Mouse (Mus musculus) forebrain, embryonic 13.5 days (tissue): Measurements from ENCODE around the gene Igflr1. TPM values are rescaled to one million over a fixed set of nuclear protein-coding genes. Genes with fewer than 3 reads are reported as not detected.
A peak's percentile ranks its signal among the peaks of the same experiment; 100 is the strongest.

Experiments used
- ATAC-seq: fragments of 200-750 bp; cut with Nextera tagmentation; 2 replicates; pipeline ENCODE4 v1.8.0; 2017
- H3K27ac ChIP-seq: fragments of 300-500 bp; sonication (generic); 2 replicates; pipeline ENCODE4 v1.5.1; 2015; ENCODE audit warnings: inconsistent platforms, mild to moderate bottlenecking, moderate library complexity
- H3K27me3 ChIP-seq: fragments of 300-500 bp; sonication (generic); 2 replicates; pipeline ENCODE4 v1.6.1; 2015; ENCODE audit warnings: mild to moderate bottlenecking, inconsistent platforms
- H3K36me3 ChIP-seq: fragments of 300-500 bp; sonication (generic); 2 replicates; pipeline ENCODE4 v1.6.1; 2015; ENCODE audit warnings: mild to moderate bottlenecking, inconsistent platforms; ENCODE audit not compliant: poor library complexity, severe bottlenecking
- H3K4me1 ChIP-seq: fragments of 300-500 bp; sonication (generic); 2 replicates; pipeline ENCODE4 v1.6.1; 2015; ENCODE audit warnings: inconsistent platforms
- H3K4me2 ChIP-seq: fragments of 300-500 bp; sonication (generic); 2 replicates; pipeline ENCODE4 v1.6.1; 2015; ENCODE audit warnings: inconsistent platforms, mild to moderate bottlenecking, moderate library complexity
- H3K4me3 ChIP-seq: fragments of 300-500 bp; sonication (generic); 2 replicates; pipeline ENCODE4 v1.5.1; 2015; ENCODE audit warnings: mild to moderate bottlenecking, inconsistent platforms
- H3K9ac ChIP-seq: fragments of 300-500 bp; sonication (generic); 2 replicates; pipeline ENCODE4 v1.6.1; 2015; ENCODE audit warnings: mild to moderate bottlenecking, inconsistent platforms
- H3K9me3 ChIP-seq: fragments of 300-500 bp; sonication (generic); replicated peaks from 2 replicates; pipeline ENCODE4 v1.6.1; 2016; ENCODE audit warnings: inconsistent platforms
- WGBS: fragments of 180-500 bp; shearing (Covaris S2); methylation state at CpG from one replicate; pipeline ENCODE4 v1.1.7; 2015; 5-methylcytosine and 5-hydroxymethylcytosine counted together
- polyA plus RNA-seq: library from polyadenylated mRNA; unstranded; fragments of >200 nt; fragmentation: Nextera tagmentation; extraction: Ambion mirVana; gene quantifications from 2 replicates; pipeline ENCODE4 v1.2.1, GENCODE M21; 2015

The Igflr1 gene
- polyA plus RNA-seq, 1 experiment from 2014 or later: 7.4 TPM

DNA sequence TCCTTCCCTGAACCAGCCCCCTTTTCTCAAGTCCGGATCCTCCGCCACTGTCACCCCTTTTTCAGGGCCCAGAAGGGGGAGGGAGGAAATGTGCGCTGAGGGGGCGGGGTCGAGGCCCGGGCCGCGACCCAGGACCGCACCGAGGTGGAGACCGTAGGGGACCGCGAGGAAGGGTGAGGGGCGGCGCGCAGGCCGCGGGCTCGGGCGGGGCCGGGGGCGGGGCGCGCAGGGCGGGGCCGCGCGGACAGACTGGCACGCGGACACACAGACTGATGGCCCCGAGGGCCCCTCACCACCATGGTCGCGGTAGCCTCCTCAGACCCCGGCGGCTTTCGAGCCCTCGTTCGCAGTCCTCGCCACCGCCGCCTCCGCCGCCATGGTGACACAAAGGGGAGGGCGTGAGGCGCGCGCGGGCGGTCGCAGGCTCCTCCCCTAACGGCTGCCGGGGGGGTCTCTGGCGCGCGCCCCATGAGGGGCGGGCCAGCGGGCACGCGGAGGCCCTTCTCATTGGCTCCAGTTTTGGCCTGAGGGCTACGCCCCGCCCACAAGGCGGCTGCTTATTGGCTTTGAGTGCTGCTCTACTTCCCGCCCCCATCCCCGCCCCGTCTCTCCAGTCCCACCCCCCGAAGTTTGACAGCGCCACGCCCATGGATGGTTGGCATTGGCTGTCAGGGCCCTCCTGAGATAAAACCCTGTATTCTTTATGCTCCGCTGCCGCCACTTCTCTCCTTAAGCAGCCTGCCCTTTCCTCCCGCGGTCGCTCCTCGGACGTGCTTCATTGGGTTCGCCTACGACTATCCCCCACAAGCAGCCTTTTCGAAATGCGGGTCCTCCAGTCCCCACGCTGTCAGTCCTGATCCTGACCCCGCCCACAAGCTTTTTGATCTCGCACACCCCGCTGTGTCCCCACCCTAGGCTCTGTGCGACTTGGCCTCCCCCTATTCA lies 30.3 kb upstream of the Igflr1 start, which contains the start of gene Arhgap33:
Arhgap33 (minus strand) TSS at position 428 of the 945 bp plus-strand sequence.
- H3K9me3 ChIP-seq: no peaks in the 10 kb centered on the region
- H3K9ac ChIP-seq: peak within 1 kb of the TSS; percentile 91
- peak; percentile 88 for ATAC-seq
- no peaks in the 10 kb centered on the region for H3K27me3 ChIP-seq
- H3K4me2 ChIP-seq: peak within 1 kb of the TSS; percentile 94
- H3K36me3 ChIP-seq: peaks cover 48% of the 10 kb centered on the region
- 1% methylated on average over 59 of the region's 84 CpGs for WGBS
- H3K4me3 ChIP-seq: peak within 1 kb of the TSS; percentile 77
- H3K27ac ChIP-seq: peak within 1 kb of the TSS; percentile 92
- peaks cover 40% of the 10 kb centered on the region for H3K4me1 ChIP-seq

DNA sequence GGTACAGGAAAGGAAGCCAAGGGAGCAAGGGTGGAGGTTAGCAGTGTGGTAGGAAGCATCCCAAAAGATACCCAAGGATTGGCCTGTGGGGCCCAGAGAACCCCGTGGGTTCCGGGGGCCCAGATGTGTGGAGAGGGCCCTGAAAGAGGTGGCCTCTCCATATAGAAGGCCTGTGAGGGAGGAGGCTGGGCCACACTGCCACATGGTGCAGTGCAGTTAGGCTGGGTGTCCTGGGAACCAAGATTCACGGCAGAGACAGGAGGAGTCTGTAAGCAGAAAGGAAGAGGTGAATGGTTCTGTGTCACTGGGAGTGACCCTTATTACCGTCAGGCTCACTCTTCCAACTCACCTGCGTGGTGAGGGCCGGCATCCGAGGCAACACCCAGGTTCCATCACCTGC lies 24.7 kb upstream of the Igflr1 start:
- H3K4me3 ChIP-seq: no peak overlapping the region
- H3K4me1 ChIP-seq: peaks cover 7% of the 10 kb centered on the region
- 88% methylated on average over 7 of the region's 7 CpGs for WGBS
- H3K36me3 ChIP-seq: peaks cover 55% of the 10 kb centered on the region
- no peak overlapping the region for H3K27ac ChIP-seq
- no peaks in the 10 kb centered on the region for H3K9me3 ChIP-seq
- H3K27me3 ChIP-seq: no peaks in the 10 kb centered on the region
- H3K4me2 ChIP-seq: no peak overlapping the region
- no peak for ATAC-seq
- H3K9ac ChIP-seq: no peak overlapping the region

DNA sequence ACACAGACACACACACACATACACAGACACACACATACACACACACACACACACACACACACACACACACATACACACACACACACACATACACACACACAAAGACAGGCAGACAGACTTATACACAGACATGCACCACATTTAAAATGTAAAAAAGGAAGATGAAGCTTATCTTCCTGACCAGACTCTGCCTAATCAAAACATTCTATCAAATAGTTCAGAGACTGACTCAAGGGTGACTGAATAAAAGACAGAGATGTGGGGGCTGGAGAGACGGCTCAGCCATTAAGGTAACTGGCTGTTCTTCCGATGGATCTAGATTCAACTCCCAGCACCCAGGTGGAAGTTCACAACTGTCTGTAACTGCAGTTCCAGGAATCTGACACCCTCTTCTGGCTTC lies 20.9 kb upstream of the Igflr1 start:
- Histone ChIP-seq H3K27ac (no peak overlapping the region), H3K4me1 (no peaks in the 10 kb centered on the region), H3K9me3 (no peaks in the 10 kb centered on the region), H3K27me3 (no peaks in the 10 kb centered on the region), H3K4me2 (no peak overlapping the region), H3K4me3 (no peak overlapping the region), H3K36me3 (peaks cover 76% of the 10 kb centered on the region), H3K9ac (no peak overlapping the region)
- WGBS: 97% methylated on average over 2 of the region's 2 CpGs
- ATAC-seq: no peak

DNA sequence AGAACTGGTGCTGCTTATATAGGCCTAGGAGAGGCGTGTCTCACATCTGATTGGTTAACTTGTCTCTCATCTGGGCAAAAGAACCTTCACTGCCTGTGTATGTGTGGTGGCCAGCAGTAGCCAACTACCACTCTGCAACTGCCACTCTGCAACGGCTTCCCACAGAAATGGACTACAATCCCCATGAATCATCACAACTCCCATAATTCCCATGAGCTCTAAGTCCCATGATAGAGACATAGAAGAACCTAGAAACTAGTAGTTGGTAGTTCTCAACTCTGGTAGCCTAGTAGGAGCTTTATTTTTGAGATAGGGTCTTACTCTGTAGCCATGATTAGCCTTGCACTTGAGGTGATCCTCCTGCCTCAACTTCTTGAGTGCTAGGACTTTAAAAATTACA lies 15.3 kb upstream of the Igflr1 start:
- no peak overlapping the region for H3K9ac ChIP-seq
- peaks cover 19% of the 10 kb centered on the region for H3K4me1 ChIP-seq
- H3K4me2 ChIP-seq: no peak overlapping the region
- no peak for ATAC-seq
- H3K27me3 ChIP-seq: no peaks in the 10 kb centered on the region
- no peaks in the 10 kb centered on the region for H3K9me3 ChIP-seq
- H3K27ac ChIP-seq: no peak overlapping the region
- 91% methylated on average over 2 of the region's 2 CpGs for WGBS
- H3K4me3 ChIP-seq: no peak overlapping the region
- H3K36me3 ChIP-seq: peaks cover 45% of the 10 kb centered on the region

DNA sequence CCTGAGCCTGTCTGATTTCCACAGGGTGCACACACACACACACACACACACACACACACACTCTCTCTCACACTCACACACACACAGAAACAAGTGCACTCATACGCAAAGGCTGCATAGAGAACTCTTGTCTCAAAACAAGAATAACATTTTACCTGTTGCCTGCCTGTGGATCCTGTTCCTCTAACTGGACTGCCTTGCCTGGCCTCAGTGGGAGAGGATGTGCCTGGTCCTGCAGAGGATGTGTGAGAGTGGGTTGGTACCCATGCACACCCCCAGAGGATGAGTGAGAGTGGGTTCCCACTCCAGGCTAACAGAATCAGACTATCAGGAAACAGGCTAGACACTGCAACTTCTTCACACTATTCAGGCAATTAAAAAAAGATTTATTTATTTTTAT lies 14.6 kb upstream of the Igflr1 start:
- Histone ChIP-seq H3K9me3 (no peaks in the 10 kb centered on the region), H3K4me2 (no peak overlapping the region), H3K4me3 (no peak overlapping the region), H3K27ac (no peak overlapping the region), H3K36me3 (peaks cover 47% of the 10 kb centered on the region), H3K9ac (no peak overlapping the region), H3K4me1 (peaks cover 19% of the 10 kb centered on the region), H3K27me3 (no peaks in the 10 kb centered on the region)
- WGBS: 92% methylated on average over 1 of the region's 1 CpGs
- no peak for ATAC-seq

DNA sequence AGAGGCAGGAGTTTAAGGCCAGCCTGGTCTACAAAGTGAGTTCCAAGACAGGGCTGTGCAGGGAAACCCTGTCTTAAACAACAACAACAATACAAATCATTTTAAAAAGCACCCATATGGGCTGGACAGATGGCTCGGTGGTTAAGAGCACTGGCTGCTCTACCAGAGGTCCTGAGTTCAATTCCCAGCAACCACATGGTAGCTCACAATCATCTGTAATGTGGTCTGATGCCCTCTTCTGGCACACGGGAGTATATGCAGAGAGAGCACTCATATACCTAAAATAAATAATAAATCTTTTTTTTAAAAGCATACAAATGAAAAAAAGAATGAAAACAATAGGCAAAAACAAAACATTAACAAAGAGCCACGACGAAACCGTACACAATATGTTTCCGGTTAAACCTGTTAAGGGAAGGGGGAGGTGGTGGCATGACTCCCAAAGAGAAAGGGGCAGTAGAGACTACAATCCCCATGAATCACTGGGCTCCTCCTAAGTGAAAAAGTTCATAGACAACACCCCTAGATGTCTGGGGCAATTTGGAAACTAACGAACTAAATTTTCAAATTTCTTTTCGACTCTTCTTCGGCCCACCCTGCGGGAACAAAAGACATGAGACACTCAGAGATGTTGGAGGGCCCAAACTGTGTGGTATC lies 13.7 kb upstream of the Igflr1 start:
- H3K36me3 ChIP-seq: peaks cover 48% of the 10 kb centered on the region
- peaks cover 19% of the 10 kb centered on the region for H3K4me1 ChIP-seq
- 2% methylated on average over 10 of the region's 10 CpGs for WGBS
- ATAC-seq: peak; percentile 64
- peak overlapping the region; percentile 73 for H3K9ac ChIP-seq
- no peaks in the 10 kb centered on the region for H3K9me3 ChIP-seq
- H3K27me3 ChIP-seq: no peaks in the 10 kb centered on the region
- peak overlapping the region; percentile 96 for H3K27ac ChIP-seq
- H3K4me2 ChIP-seq: peak overlapping the region; percentile 84
- peak overlapping the region; percentile 60 for H3K4me3 ChIP-seq

DNA sequence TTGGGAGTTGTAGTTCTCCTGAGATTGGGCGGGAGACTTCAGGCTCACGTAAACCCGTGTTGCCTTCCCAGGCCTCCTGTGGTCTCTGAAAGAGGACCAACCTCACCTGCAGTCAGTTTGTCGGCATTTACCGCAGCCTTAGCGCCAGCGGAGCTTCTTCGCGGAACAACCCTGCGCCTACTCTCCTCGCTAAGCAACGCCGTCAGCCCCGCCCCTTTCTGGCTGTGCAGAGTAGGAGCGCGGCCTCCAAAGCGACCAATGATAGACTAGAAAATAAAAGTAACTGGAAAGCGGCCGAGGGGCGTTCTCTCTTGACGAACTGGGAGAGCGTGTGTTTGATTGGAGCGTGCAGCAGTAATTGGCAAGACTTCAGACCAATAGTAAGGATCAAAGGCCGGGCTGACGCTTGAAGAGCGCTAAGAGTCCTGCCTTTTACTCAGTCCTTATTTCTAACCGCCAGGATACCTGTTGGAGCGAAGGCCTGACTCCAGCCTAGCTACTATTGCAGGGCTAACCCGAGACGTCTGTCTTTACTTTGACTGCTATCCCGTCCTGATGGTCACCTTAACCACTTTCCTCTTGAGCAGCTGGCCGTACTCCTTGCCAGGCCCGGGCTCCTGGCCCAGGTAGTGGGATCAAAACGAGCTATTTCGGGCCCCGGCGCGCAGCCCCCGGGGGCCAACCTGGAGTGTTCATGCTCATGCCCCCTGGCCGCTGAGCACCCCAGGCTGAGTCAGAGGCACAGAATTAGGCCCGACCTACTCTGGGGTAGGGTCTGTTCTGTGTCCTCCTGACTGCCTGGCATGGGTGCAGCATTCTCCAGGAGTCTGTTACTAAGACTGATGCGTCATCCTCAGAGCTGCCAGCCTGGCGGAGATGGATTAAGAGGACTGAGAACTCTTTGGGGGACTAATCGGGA lies 12.9 kb upstream of the Igflr1 start, which contains the start of the genes Hspb6 and Proser3:
Hspb6 (plus strand) TSS at position 77 of the 919 bp plus-strand sequence.
Proser3 (minus strand) TSS at position 198 of the 919 bp plus-strand sequence.
- Histone ChIP-seq H3K4me2 (peak within 1 kb of the TSS; percentile 84), H3K4me3 (peak within 1 kb of the TSS; percentile 60), H3K4me1 (peaks cover 19% of the 10 kb centered on the region), H3K9me3 (no peaks in the 10 kb centered on the region), H3K27ac (peak within 1 kb of the TSS; percentile 96), H3K9ac (peak within 1 kb of the TSS; percentile 73), H3K36me3 (peaks cover 51% of the 10 kb centered on the region), H3K27me3 (no peaks in the 10 kb centered on the region)
- under 1% methylated on average over 44 of the region's 44 CpGs for WGBS
- peak; percentile 97 for ATAC-seq

DNA sequence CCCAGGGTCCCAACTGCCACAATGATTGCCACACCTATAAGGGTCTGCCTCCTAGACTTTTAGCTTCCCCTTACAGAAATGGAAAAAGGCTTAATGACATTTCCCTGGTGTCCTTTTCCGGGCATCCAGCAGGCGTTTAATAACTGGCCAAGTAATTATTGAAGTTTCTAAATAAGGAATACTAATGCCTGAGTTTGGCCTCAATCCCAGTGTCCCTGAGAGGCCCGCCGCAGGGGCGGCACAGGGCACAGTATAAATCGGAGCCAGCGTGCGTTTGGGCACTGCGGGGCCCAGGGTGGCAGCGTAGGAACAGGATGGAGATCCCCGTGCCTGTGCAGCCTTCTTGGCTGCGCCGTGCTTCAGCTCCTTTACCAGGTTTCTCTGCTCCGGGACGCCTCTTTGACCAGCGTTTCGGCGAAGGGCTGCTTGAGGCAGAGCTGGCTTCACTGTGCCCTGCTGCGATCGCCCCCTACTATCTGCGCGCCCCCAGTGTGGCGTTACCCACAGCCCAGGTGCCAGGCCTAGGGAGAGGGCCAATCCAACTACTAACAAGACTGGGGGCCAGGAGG lies 12.1 kb upstream of the Igflr1 start:
- Histone ChIP-seq H3K36me3 (peaks cover 51% of the 10 kb centered on the region), H3K27ac (peak overlapping the region; percentile 77), H3K27me3 (no peaks in the 10 kb centered on the region), H3K4me1 (peaks cover 23% of the 10 kb centered on the region), H3K9me3 (no peaks in the 10 kb centered on the region), H3K4me3 (peak overlapping the region; percentile 60), H3K9ac (peak overlapping the region; percentile 73), H3K4me2 (peak overlapping the region; percentile 84)
- WGBS: 8% methylated on average over 23 of the region's 23 CpGs
- ATAC-seq: no peak

DNA sequence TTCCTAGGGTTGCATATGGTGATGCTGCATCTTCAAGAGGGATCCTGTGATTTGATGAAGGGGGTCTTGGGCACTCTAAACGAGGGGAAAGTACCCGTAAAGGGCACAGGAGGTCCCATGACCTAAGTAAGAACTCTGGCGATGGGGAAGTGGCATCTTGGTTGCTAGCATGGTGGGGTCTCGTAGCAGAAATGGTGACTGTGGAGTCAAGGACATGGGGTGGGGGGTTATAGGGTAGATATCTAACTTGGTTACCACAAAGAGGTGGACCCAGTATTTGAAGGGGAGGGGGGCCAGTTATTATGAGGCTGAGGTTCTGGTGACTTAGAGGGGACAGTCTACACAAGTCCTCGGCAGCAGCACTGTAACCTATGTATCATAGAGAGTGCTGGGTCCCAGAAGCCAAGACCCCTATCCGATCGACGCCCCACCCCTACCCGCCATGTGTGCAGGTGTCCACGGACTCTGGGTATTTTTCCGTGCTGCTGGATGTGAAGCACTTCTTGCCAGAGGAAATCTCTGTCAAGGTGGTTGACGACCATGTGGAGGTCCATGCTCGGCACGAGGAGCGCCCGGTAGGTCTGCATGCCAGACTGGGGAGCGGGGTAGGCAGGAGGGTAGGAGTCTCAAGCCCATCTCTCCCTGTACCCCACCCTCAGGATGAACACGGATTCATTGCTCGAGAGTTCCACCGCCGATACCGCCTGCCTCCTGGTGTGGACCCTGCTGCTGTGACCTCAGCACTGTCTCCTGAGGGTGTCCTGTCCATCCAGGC lies 11.2 kb upstream of the Igflr1 start:
- peaks cover 42% of the 10 kb centered on the region for H3K36me3 ChIP-seq
- no peaks in the 10 kb centered on the region for H3K27me3 ChIP-seq
- H3K4me2 ChIP-seq: peak overlapping the region; percentile 84
- no peak overlapping the region; the same call in 1 of the 2 replicates for H3K27ac ChIP-seq
- no peak for ATAC-seq
- H3K9ac ChIP-seq: peak overlapping the region; percentile 73; the same call in 1 of the 2 replicates
- H3K4me1 ChIP-seq: peaks cover 32% of the 10 kb centered on the region
- 86% methylated on average over 22 of the region's 22 CpGs for WGBS
- peak overlapping the region; percentile 60 for H3K4me3 ChIP-seq
- no peaks in the 10 kb centered on the region for H3K9me3 ChIP-seq

DNA sequence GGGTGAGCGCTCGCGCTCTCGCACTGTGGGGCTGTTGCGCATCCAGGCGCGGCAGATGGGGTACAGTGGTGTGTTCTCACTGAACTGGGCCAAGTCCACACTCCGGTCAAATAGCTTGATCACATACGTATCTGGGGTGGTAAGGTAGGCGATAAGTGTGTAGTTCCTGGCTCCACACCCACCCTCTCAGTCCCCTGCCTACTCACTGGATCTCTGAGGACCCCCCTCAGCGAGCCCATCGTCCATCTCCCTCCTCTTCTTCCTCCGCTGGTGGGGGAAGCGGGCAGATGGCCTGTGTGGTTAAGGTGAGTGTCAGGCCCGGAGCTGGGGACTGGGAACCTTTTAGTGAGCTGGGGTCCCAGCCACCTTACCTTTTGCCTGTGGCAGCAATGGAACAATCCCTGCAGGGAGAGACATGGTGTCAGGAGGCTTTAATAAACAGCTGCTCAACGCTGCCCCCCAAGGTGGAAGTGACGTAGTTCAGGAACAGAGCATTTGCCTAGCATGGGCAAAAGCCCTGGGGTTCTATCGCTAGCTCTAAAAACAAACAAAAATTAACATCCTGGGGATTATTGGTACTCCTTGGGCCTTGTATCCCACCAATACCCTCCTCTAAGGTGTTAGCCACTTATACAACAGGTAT lies 8.2 kb upstream of the Igflr1 start:
- no peak overlapping the region for H3K4me3 ChIP-seq
- peaks cover 42% of the 10 kb centered on the region for H3K36me3 ChIP-seq
- no peak overlapping the region for H3K4me2 ChIP-seq
- H3K4me1 ChIP-seq: peaks cover 35% of the 10 kb centered on the region
- no peaks in the 10 kb centered on the region for H3K27me3 ChIP-seq
- H3K27ac ChIP-seq: no peak overlapping the region
- ATAC-seq: no peak
- 89% methylated on average over 18 of the region's 18 CpGs for WGBS
- no peaks in the 10 kb centered on the region for H3K9me3 ChIP-seq
- no peak overlapping the region for H3K9ac ChIP-seq
